Mouse (Mus musculus) liver, adult (tissue): ENCODE results near the gene AC109138.7.

Source experiments
- GATA4 ChIP-seq: IDR thresholded peaks from 2 replicates; pipeline ENCODE4 v1.6.1; 2014; ENCODE audit warnings: mild to moderate bottlenecking, low read length; ENCODE audit not compliant: insufficient replicate concordance

AC109138.7 gene

DNA sequence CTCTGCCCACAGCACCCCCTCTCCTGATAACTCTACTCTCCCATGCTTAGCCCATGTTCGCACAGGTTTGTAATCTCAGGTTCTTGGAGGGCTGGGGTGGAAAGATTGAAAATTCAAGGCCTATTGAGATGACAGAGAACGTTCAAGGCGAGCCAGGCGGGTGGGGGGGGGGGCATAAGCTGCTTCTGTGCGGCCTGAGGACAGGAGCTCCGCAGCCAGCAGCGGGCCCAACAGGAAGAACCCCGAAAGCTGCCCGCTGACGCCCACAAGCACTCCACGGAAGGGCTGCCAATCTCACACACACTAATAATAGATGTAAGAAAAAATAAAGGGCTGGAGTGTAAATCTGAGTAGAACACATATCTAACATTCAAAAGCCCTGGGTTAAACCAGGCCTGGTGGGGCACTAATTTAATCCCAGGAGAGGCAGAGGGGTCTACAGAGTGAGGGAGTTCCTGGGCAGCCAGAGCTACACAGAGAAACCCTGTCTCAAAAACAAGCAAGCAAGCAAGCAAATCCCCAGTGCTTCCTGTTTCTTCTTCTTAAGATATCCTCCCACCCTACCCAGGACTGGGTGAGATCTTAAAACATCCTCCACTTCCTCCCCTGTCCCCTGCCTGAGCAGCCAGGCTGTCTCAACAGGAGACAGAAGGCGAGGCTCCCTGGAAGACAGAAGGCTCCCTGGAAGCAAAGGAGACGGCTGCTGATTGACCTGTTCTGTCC is 10.4 kb upstream of the AC109138.7 start:
- TF ChIP-seq GATA4 = no peak

DNA sequence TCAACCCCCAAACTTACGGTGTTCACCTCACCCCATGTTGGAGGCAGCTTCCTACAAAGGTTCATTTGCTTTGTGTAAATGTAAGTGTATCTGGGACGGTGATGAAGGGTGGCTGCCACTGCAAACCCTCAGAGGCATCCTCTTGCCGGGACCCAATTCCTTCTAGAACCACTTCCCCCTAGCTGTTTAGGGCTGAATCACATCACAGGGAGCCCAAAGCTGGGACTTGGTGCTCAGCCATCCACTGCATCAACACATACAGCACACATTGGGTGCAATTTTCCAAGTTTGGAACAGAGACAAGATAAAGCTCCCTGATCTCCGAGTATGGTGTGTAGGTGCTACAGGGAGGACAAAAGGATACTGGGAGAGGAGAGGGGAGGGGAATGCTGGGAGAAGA is 9.3 kb upstream of the AC109138.7 start:
- TF ChIP-seq GATA4 = no peak

DNA sequence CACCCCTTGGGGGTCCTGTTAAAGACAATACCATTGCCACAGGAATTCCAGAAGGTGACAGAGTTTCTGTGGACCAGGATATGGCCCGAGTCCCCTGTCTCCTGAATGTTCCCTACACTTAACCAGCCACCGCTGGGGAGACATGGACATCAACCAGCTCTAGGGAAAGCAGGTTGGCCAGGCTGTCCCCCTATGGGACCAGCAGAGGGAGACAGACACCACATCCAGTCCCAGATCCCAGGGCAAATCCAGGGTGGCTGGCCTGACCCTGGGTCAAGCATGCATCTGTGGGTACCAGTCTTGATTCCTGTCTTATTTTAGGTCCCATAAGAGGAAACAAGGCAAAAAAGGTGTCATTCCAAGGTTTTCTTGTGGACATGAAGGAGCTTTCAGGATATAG is 7.2 kb upstream of the AC109138.7 start:
- no peak for TF ChIP-seq GATA4

DNA sequence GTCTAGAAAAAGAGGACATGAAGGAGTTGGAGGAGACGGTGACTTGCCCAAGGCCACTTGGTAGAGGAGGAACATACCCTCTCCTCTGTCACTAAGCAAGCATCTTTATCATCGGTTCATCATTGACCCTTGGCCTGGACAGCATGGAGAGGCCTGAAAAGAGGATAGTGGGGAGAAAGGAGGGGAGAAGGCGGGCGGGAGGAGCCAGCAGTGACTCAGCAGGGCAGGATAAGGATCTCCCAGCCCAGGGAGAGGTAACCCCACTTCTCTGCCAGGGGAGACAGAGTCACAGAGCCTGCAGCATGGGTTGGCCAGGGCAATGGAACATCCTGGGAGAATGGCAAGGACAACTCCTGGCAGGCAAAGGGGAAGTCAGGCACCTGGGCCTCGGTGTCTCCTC is 5.6 kb upstream of the AC109138.7 start:
- no peak for TF ChIP-seq GATA4

DNA sequence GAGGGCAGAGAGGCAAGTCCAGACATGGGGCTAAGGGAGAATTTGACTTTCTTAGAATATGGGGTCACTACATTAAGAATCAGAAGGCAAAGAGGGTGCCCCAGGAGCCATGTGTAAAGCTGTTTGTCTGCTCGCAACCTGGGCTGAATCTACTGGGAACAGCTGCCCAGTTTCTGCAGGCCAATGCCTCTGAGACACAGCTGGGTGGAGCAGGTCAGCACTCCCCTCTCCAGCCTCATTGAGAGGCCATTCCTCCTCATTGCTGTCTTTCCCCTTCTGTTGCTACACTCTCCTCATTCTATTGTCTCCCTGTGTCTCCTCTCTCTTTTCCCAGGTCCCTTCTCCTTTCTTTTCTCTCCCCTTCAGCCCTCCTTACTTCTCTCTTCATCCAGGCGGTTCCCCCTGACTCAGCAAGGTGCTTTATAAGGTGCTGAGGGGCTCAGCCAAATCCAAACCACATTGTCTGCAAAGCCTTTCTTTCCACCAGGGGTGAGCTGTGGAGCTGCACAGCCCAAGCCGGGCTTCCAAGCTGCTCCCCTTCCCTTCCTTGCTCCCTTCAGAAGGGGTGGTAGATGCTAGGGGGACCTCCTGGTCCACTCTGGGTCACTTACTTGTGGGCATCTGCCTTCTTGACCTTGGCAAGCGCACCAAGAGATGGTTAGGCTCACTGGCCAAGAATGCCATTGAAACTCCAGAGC is 2.1 kb upstream of the AC109138.7 start:
- TF ChIP-seq GATA4 = no peak

DNA sequence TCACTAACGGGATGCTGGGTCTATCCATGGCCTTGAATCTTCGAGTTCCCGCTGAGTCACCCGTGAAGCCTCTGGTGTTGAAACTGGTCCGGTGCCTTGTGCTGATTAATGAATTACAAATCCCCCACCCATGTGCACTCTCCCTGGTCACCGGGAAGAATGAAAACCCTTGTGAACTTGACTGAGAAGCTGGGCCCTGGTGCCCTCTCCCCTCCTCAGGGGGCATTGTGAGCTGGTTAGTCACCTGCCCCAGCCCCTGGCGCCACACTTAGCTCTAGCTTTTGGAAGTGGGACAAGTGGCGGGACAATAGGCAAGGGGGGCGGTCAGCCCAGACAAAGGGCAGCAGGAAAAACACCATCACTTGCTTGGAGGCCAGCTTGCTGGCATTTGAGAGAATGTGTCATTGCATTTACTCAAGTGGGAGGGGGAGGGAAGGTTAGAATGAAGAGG is 608 bp upstream of the AC109138.7 start:
- TF ChIP-seq GATA4 = no peak

DNA sequence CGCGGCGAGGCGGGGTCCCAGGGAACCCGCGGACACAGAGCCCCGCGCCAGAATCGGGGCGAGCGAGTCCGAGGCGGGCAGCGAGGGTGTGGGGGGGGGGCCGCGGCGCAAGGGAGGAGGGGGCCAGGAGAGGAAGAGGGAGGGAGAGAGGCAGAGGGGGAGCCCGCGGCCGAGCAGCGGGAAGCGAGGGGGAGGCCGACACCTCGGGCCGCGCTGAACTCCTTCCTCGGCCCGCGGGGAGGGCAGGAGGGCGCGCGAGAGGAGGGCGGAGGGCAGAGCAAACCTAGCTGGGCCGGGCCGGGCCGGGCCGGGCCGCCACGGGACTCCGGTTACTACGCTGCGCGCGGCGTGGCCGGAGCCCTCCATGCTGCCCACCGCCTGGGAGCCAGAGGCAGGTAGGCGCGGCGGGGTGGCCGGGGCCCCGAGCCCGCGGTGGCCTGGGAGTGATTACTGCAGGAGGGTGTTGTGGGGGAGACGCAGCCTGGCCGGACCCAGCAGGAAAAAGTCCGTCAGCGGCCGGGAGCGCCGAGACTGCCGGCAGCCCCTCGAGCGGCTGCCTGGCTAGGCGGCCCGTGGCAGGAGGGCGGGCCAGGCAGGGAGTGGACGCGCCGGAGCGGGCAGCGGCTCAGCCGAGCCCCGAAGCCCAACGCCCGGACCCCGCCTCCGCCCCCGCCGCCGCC is 754 bp downstream of the AC109138.7 start:
- TF ChIP-seq GATA4 = no peak

DNA sequence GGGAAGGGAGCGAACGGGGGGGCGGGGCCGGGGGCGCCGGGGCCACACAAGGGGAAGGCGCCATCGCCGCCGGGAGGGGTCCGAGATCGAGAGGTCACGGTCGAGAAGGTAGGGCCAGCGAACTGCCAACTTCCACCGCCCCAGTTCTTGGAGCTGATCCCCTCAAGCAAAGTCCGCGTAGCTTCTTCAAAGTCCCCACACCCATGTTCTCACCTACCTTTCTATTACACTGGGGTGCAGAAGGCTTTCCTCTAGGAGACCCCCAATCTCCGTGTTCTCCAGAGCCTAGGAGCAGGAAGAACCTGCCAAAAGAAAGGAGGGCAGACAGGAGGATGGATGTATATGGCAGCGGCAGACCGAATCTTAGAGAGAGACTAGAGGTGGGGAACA is 1.3 kb downstream of the AC109138.7 start:
- TF ChIP-seq GATA4 = no peak

DNA sequence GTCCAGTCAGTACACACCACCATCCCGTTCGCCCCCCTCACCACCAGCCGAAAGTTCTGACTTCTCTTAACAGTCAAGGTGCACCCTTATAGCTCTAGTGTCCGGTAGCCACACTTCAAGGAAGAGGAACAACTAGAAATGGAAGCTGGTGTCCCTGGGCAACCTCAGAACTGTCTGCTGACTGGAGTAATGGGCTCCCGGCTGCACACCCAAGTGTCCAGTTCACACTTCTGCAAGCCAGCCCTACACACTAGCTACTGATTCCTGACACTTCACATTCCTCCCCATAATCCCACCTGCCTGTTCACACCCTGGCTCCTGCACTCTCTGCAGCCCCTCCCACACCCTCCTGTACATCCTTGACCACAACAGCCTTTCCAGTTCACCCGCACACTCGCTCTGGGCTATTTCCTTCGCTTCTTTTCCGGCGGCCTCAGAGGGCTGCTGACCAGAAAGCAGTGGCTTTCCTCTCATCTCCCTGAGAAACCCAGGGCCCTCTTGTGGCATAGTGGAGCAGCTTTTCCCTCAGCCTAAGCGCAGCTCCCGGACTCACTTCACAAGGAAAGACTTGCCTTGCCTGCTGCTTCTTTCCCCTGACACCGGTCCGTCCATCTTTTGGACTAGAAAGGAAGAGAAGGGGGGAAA is 2.0 kb downstream of the AC109138.7 start:
- no peak for TF ChIP-seq GATA4

DNA sequence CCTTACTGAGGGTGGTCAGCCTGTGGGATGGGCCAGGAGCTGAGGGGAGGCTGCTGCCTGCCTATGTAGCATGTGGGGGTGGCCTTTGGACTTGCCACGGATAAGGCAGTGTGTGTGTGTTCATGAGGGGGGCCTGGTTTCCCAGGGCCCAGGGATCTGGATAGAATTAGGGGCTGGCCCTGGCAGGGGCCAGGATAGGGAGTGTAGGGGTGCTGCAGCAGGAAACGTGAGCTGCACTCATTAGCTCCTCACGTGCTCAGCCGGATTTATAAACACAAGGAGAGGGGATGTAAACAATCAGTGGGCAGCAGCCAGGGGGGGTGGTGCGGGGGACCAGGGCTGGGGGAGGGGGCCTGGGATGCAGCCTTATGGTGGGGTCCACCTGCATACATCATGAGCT is 3.0 kb downstream of the AC109138.7 start:
- no peak for TF ChIP-seq GATA4

DNA sequence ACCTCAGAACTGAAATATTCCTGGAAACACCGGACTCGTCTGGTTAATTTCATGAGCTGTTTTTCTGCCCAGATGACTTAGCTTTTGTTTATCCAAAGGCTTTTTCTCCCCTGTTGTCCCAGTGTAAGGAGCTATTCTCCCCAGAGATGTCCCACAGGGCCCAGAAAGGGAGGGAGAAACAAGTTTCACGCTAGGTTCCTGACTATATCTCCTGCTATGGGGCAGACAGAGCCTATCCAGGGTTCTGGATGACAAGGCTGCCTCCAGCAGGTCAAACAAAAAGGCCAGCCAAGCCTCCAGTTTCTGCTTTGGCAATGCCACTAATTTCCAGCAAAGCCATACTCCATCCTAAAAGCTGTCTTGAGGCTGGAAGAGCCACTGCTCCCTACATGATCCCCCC is 3.7 kb downstream of the AC109138.7 start:
- TF ChIP-seq GATA4 = no peak

DNA sequence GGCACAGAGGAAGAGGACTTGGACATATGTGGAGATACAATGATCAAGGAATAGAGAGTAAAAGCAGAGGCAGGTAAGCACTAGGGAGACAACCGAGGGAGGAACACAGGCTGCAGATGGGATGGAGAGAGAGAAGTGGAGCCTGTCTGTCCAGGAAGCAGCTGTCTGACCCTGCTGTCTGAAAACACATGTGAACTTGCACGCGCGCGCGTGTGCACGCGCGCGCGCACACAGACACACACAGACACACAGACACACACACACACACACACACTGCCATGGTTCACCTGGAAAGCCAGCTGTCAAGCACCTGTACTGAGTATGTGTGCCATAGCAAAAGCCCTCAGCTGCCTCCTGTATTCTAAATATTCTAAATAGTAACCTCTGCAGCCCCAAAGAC is 4.1 kb downstream of the AC109138.7 start:
- TF ChIP-seq GATA4 = no peak

DNA sequence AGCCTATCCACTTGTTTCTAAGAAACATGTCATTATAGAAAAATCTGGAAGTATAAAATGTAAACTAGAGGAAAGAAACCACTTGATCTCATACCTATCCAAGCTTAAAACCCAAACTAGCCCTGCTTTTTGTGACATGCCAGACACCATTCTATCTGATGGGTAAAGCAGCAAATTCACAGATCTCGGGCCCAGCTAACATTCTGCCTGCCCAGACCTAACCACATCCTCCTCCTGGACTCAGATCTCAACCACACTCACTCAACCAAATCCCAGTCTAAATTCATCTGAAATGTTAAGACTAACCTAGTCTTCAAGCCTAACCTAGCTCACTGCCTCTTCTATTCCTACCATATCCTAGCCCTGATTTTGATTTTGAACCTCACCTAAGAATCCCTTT is 4.6 kb downstream of the AC109138.7 start:
- TF ChIP-seq GATA4 = no peak

DNA sequence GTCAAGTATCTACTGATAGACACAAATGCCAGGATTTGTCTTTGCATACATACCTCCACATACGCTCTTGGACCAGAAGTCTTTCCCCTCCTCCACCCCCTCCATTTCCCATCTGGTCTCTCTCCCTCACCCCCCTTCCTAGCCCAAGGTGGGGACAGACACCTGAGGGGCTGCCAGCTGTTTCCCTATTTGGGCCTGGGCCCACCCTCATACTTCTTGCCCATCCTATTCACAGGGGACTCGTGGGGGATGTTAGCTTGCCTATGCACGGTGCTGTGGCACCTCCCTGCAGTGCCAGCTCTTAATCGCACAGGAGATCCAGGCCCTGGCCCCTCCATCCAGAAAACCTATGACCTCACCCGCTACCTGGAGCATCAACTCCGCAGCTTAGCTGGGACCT is 5.8 kb downstream of the AC109138.7 start:
- no peak for TF ChIP-seq GATA4

DNA sequence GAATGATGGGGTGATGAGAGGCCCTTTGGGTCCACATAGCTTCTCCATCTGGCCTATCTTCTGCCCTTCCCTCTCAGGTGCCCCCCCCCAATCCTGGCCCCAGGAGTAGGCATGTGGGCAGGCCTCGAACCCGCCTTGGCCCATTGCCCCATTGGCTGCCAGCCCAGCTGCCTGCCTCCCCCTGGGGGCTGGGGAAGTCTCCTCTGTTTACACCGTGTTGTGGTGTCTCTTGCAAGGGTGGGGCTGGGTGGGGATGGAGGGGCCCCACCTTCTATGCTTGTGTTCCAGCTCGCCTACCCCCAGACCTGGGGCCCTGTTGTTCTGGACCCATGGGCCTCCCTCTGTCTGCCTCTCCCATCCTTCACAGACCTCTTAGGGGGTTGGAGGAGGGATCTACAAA is 6.3 kb downstream of the AC109138.7 start:
- TF ChIP-seq GATA4 = no peak
